Mouse (Mus musculus) brain, embryonic 14.5 days (tissue): ENCODE measurements at regions not wholly inside any gene's neighbourhood (a gene's known extent, or its start where the extent isn't known, plus 50 kb on each side); places are given as distances from the start of the nearest gene placed in this dataset.

Experiments
- DNase-seq: peaks from one replicate; pipeline ENCODE4 v3.0.0-alpha.2; 2011; ENCODE audit warnings: low read depth
- CTCF ChIP-seq: fragments of 200-500 bp; IDR thresholded peaks from 2 replicates; pipeline ENCODE4 v1.5.1; 2012; ENCODE audit warnings: inconsistent platforms, mild to moderate bottlenecking, moderate library complexity, borderline replicate concordance; ENCODE audit not compliant: insufficient read depth, insufficient read length; ENCODE audit errors: extremely low read depth
- POLR2A ChIP-seq: fragments of 200-500 bp; IDR thresholded peaks from 2 replicates; pipeline ENCODE4 v1.6.1; 2012; ENCODE audit warnings: mild to moderate bottlenecking, inconsistent platforms, borderline replicate concordance; ENCODE audit not compliant: poor library complexity, insufficient read depth, insufficient read length, severe bottlenecking; ENCODE audit errors: extremely low read depth

- peak; percentile 7 for DNase-seq
- TF ChIP-seq CTCF (no peak), POLR2A (no peak)
Observed at GRCm38 (mm10) chr4:9218380-9218779, 979.5 kb upstream of the Car8 start.

GRCm38 (mm10) chr4:9208606-9209005, 969.8 kb upstream of the Car8 start:
- no peak for TF ChIP-seq POLR2A
- no peak for TF ChIP-seq CTCF

GRCm38 (mm10) chr4:9200012-9200411, 961.2 kb upstream of the Car8 start:
- TF ChIP-seq CTCF (no peak), POLR2A (no peak)
- peak; percentile 15 for DNase-seq

More at GRCm38 (mm10) chr4:9208606-9209005, 969.8 kb upstream of the Car8 start:
- peak; percentile 29 for DNase-seq

- no peak for TF ChIP-seq CTCF
- no peak for TF ChIP-seq POLR2A
- DNase-seq, result peak; percentile 27
Observed at GRCm38 (mm10) chr4:9196435-9196834, 957.6 kb upstream of the Car8 start.

GRCm38 (mm10) chr4:9193121-9193520, 954.3 kb upstream of the Car8 start:
- DNase-seq, result peak; percentile 32
- no peak for TF ChIP-seq CTCF
- TF ChIP-seq POLR2A, result no peak

GRCm38 (mm10) chr4:9185156-9185875, 946.5 kb upstream of the Car8 start:
- peak; percentile 69 for DNase-seq
- TF ChIP-seq POLR2A (no peak), CTCF (no peak)

GRCm38 (mm10) chr4:9184451-9185121, 945.7 kb upstream of the Car8 start:
- DNase-seq, result peak; percentile 85
- TF ChIP-seq POLR2A (no peak), CTCF (no peak)

- TF ChIP-seq CTCF (no peak), POLR2A (no peak)
- no peak for DNase-seq
Observed at GRCm38 (mm10) chr4:9174365-9174764, 935.5 kb upstream of the Car8 start.

GRCm38 (mm10) chr4:9162374-9162773, 923.5 kb upstream of the Car8 start:
- DNase-seq, result peak; percentile 42
- TF ChIP-seq POLR2A (no peak), CTCF (no peak)

GRCm38 (mm10) chr4:9161814-9162133, 922.9 kb upstream of the Car8 start:
- no peak for DNase-seq
- no peak for TF ChIP-seq POLR2A
- no peak for TF ChIP-seq CTCF

- TF ChIP-seq CTCF (no peak), POLR2A (no peak)
- peak; percentile 38 for DNase-seq
Observed at GRCm38 (mm10) chr4:9161068-9161813, 922.4 kb upstream of the Car8 start.
